Mouse (Mus musculus): ENCODE results near the gene Adamts9.

Gene Adamts9

GRCm38 (mm10) chr6:92943057-92943781, at the start of gene Adamts9:
Gene Adamts9, minus strand, starts transcription at chr6:92943492.
- DNase-seq (ENCODE audit: low read depth, low spot score) = peak; percentile 92

DNA sequence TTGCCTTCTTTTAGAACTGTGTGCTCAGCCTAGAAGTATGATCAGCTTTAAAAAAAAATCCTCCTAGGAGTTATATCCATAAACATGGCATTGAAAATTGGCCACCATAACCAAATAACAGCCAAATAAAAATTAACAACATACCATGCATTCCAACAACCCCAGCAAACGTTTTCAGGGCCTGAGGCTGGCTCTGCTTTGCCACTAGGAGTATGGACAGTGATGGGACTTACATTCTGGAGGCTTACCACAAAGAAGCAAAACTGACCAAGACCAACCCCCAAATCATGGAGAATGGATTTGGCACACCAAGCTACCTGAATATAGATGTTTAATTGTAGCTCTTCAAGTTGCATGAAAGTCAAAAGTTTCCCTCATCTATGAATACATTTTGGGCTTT, 48.3 kb upstream of the Adamts9 start:
- no peak for DNase-seq (ENCODE audit: low read depth, low spot score)

DNA sequence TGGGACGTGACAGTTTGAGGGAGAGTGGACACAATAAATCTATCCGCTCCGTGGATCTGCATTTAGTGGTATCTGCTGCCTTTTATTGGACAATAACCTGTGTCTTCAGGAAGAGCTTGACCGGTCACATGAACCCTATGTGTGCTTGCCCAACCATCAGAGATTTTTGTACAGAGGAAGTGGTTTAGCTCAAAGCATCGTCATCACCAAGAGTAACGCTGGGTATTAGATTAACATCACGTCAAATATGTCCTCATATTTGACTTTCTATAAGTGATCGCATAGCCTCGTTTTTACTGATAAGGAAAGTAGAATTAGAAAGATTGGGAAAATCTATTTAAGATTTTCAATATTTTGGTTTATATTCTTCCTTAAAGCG, 45.3 kb upstream of the Adamts9 start:
- DNase-seq (ENCODE audit: low read depth, low spot score) = no peak

DNA sequence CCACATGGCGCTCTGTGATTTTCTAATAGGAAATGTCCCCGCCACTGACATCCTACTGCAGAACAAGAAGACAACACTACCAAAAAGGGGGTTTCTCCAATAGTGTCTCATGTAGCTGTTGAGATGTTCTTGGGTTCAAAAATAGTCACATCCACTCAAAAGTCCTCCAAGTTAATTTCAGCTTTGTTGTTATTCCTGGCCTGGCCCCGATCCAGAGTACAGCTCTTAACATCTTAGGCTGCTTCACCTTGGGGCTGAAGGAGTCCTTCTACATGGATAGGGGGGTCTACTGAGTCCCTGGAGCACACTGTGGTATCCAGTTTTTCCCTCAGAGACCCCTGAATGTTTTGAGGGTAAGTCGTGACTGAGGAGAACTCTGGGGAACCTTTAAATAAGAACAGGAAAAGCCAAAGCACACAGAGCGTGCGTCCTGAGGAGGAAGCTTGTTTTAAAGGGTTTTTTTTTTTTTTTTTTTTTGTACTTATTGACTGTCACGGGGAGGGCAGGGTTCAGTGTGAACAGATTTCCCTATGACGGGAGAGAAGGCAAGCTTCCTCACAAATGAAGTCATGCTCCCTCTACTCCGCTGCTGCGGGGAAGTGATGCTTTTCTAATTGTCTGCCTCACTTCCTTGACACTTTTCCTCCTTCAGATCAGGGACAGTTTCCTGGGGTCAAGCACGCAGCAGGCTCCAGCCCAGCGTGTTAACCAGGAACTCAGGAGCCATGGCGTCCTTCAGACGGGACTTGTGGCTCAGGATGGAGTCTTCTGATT, 44.7 kb upstream of the Adamts9 start:
- DNase-seq (ENCODE audit: low read depth, low spot score) = no peak

DNA sequence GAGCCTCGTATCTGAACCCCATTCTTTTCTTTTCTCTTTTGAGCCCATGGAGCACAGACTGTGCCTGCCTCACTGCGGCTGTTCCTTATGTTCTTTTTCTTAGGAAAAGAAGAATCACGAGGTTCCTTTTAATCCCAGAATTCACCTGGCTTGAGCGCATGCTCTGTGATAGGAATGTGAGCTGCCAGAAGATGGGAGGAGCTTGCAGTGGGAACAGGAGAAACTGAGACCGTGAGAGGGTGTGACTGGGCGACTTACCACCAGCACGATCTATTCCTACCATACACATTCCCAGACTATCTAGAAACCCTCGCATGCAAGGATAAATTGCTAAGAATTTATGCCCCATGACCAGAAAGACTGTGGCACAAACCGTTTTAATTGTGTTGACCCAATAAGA, 44.1 kb upstream of the Adamts9 start:
- peak; percentile 17 for DNase-seq (ENCODE audit: low read depth, low spot score)

- DNase-seq (ENCODE audit: low read depth, low spot score) = no peak
Measured at GRCm38 (mm10) chr6:92983421-92983820, 40.1 kb upstream of the Adamts9 start.

- no peak for DNase-seq (ENCODE audit: low read depth, low spot score)
Measured at GRCm38 (mm10) chr6:92981451-92982186, 38.3 kb upstream of the Adamts9 start.

- DNase-seq (ENCODE audit: low read depth, low spot score) = no peak
Measured at GRCm38 (mm10) chr6:92973340-92973739, 30.0 kb upstream of the Adamts9 start.

DNA sequence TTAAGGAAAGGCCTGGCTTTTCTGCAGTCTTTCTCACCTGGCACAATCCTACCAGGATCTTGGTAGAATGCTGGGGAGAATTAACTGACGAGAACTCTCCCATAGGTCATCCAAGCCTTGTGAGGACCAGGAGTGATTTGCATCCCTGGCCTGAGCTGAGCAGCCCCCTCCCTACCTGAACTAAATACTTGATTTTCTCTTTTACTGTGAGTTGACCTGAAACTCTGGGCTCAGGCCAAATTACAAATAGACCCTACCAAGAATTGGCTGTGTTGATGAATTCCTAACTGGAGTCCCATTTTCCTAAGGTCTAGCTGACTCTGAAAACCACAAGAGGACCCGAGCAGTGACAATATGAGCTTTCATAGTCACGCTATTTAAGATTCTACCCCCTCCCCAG, 25.4 kb upstream of the Adamts9 start:
- DNase-seq (ENCODE audit: low read depth, low spot score) = no peak

DNA sequence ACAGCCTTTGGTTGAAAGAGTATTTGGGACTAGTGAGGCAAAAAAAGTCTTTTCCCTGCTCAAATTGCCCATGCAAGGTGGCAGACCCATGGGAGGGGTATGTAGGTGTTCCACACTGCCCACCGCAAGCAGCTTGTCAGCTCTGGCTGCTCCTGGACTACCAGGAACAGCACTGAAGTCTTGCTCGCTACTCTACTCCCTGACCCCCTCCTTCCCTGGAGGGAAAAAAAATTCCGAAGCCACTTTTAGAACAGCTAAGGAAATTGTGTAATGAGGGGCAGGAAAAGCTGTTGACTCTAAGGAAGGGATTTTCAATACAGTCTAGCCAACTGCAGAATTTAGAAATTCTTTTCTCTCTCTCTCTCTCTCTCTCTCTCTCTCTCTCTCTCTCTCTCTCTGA, 24.9 kb upstream of the Adamts9 start:
- no peak for DNase-seq (ENCODE audit: low read depth, low spot score)

GRCm38 (mm10) chr6:92962966-92963365, 19.7 kb upstream of the Adamts9 start:
- DNase-seq (ENCODE audit: low read depth, low spot score) = no peak

- DNase-seq (ENCODE audit: low read depth, low spot score) = no peak
Measured at GRCm38 (mm10) chr6:92960997-92961396, 17.7 kb upstream of the Adamts9 start.

- no peak for DNase-seq (ENCODE audit: low read depth, low spot score)
Measured at GRCm38 (mm10) chr6:92959416-92959815, 16.1 kb upstream of the Adamts9 start.

DNA sequence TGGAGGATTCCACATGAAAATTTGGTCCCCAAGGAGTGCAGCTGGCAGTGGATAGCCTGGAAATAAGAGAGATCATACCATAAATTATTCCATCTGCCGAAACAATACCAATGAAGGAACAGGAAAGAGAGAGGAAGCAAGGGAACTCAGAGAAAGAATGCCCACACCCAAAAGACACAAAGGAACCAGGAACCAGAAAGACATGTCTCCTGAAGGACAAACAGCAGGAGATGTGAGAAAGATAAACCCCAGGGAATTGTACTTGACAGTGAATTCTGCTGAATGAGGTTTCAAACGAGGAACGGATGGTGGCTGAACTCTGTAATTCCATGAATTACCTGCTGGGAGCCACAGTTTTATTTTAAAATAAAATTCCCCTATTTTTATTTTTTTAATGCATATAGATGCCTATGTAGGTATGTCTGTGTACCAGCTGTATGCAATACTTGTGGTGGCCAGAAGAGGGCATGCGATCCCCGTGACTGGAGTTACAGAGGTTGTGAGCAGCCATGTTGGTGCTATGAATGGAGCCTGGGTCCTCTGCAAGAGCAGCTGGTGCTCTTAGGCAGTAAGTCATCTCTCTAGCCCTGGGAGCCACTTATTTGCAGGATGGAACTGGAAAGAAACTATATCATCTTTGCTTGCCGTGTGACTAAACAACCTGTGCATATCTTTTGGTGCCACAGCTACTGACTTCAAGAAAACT, 4.2 kb upstream of the Adamts9 start:
- peak; percentile 72 for DNase-seq (ENCODE audit: low read depth, low spot score)

DNA sequence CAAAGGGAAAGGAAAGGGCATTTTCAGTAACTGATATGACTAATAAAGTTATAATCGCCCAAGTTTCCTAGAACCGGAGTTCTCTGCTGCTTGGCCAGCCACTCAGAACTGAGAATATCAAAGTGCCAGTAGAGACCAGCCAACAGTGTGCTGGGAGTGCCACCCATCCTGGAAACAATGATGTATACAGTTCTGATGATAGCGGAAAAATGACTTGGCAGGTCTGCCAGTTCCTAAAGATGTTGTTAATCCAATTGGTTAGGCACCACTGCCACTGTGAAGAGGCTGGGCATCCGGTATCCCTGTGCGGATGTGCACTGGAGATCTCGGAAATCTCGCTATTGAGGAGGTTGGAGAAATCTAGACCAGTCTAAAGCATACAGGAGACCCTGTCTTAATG, 1.4 kb upstream of the Adamts9 start:
- DNase-seq (ENCODE audit: low read depth, low spot score) = no peak

DNA sequence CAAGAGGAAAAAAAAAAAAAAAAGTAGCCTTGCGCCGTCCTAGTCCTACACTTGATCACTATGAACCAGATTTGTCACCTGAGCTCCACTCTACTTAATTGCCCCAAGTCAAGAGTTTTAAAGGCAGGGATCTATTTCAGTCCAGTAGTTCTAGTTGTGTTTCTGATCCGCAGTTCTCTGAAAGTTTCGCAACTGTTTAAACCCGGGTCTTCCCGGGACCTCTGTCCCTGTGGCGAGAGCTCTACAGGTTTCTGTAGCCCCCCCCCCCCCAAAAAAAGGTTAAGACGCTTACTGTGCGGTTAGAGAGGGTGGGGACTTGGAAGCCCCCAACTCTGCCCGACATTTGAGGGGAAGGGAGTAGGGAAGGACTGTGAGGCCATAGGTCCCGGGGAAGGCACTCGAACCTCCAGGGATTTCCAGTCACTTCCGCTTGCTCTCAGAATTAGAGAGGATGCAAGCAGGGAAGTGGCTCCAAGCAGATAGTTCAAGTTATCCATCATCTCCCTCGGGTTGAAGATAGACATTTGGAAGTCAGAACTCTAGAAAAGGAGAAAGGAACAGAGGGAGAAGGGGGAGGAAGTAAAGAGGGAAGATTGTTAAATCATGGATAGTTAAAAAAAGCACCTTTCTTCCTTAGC, 875 bp upstream of the Adamts9 start:
- no peak for DNase-seq (ENCODE audit: low read depth, low spot score)

DNA sequence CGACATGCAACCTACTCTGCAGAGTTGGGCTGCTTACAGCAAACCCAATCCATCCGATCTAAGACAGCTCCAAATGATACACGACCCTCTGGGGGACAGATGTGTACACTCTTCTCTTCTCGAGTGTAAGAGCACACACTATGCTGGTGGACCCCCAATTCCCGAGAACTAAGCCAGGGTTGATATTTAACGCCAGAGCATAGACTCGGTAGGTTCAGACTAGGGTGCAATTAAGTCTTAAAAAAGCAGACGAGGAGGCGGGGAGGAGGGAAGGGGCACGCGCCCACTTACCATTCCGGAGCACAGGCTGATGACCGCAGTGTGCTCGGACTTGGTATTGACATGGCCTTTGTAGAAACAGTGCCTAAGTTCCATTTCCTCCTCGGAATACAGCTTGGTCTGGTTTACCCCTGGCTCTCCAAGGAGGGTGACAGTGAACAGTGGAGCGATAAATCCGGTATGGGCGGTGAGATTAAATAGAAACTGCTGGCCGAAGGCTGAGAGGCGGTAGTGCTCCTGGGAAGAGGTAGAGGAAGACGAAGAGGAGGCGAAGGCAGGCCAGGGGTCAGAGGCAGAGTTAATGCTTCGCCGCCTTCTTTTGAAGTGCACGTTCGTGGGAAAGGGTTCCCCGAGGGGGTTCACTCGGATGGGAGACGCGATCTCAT, 1.4 kb downstream of the Adamts9 start:
- DNase-seq (ENCODE audit: low read depth, low spot score) = no peak

- DNase-seq (ENCODE audit: low read depth, low spot score) = peak; percentile 90
Measured at GRCm38 (mm10) chr6:92941281-92941731, 2.0 kb downstream of the Adamts9 start.

- DNase-seq (ENCODE audit: low read depth, low spot score) = peak; percentile 41
Measured at GRCm38 (mm10) chr6:92940191-92941131, 2.8 kb downstream of the Adamts9 start.

- DNase-seq (ENCODE audit: low read depth, low spot score) = no peak
Measured at GRCm38 (mm10) chr6:92928261-92928660, 15.0 kb downstream of the Adamts9 start.
